Mouse (Mus musculus): ENCODE measurements around the gene Enc1. TPM values are rescaled to one million over a fixed set of nuclear protein-coding genes. Genes with fewer than 3 reads are reported as not detected.

The Enc1 gene
- total RNA-seq (2021) = 1 to 10 TPM; 1.1 to 4.8 TPM
- long read RNA-seq, experiment 1, partial matches to known transcripts = 0 of 1 reads
- long read RNA-seq, experiment 1, other reads (novel, unspliced or antisense) = 1 of 1 reads
- long read RNA-seq, experiment 2 = 0 reads

DNA sequence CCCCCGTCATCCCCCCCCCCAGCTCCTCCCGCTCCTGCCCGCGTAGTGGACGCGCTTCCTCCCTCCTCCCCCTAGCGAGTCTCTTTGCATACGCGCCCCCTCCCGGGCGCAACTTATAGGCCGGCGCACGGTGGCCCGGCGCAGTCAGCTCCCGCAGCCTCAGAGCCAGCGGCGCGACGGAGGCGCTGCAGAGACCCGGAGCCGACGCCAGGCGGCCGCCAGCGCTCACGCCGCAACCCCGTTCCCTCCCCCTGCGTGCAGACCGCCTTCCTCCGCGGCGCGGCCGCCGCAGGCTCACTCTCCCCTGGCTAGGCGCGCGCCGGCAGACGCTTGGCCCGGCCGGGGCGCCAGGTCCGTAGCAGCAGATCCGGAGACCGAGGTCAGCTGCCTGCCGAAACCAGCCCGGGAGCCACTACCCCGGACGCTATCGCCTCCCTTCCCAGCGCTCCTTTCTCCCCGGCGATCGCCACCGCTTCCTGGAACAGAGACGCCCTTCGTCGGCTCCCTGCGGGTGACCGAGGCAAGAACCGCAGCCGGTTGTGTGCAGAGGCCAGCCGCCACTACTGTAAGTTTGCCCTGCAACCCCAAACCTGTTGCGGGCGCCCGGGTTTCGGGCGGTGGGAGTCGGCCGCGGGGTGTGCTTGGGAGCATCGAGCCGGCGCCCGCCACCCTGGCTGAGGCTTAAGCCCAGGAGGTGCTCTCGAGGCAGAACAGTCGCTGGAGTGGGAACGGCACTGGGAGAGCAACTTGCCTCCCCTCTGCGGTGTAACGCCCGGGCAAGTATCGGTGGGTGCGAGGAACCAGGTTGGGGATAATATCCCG, at the start of gene Enc1:
Gene Enc1, plus strand, starts transcription at position 141 of the 822 bp plus-strand sequence.
- intact Hi-C loops (cut with DNase I) = loop anchor here (5.0 to 10.0 kb wide), 2 partner anchors 66 to 204 kb away; no protein-coding TSS in a partner anchor
- DNase-seq = peak; percentile 93
- peak within 1 kb of the TSS; percentile 95 for H3K27ac ChIP-seq
- peak within 1 kb of the TSS; percentile 94 for H3K4me3 ChIP-seq
- TF ChIP-seq CTCF (IDR thresholded peaks at IDR 0.05) = peak; percentile 77

DNA sequence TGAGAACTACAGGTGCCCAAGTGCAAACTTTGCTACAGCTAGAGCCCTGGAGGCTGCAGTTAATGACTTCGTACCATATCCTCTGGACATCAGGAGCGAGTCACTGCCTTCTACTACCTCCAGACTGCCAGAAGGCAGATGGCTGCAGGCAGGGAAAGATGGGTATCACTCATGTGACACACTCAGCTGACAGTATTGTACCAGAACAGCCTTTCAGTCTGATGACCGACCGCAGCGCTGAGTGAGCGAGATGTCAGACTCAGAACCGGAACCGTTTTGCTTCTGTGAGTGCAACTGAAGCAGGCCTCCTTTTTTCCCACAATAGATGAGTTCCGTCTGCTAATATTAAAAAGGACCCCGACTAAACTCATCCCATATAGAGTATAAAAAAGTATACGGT, 48.3 kb upstream of the Enc1 start:
- no peak for TF ChIP-seq CTCF (IDR thresholded peaks at IDR 0.05)
- intact Hi-C loops (cut with DNase I) = no loop called here
- H3K4me3 ChIP-seq = no peak overlapping the region
- H3K27ac ChIP-seq = no peak overlapping the region
- no peak for DNase-seq

DNA sequence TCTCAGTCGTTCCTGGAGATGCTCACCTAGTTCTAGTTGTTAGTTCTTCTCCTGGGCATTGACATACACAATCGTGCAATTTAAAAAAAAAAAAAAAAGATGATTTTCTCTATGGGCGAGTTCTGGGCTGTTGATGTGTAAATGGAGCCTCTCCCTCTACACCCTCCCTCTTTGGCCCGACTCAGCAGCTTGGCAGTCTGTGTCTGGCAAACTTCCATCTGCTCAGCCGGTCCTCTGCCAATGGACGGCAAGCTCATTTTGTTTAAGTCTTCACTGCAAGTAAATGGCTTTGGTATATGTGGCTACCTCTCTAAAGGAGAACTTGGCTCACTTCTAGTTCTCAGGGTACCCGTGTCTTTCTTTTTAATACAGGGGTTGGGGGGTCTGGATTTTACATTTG, 47.5 kb upstream of the Enc1 start:
- H3K27ac ChIP-seq = no peak overlapping the region
- H3K4me3 ChIP-seq = no peak overlapping the region
- peak; percentile 87 for DNase-seq
- TF ChIP-seq CTCF (IDR thresholded peaks at IDR 0.05) = no peak
- intact Hi-C loops (cut with DNase I) = no loop called here

DNA sequence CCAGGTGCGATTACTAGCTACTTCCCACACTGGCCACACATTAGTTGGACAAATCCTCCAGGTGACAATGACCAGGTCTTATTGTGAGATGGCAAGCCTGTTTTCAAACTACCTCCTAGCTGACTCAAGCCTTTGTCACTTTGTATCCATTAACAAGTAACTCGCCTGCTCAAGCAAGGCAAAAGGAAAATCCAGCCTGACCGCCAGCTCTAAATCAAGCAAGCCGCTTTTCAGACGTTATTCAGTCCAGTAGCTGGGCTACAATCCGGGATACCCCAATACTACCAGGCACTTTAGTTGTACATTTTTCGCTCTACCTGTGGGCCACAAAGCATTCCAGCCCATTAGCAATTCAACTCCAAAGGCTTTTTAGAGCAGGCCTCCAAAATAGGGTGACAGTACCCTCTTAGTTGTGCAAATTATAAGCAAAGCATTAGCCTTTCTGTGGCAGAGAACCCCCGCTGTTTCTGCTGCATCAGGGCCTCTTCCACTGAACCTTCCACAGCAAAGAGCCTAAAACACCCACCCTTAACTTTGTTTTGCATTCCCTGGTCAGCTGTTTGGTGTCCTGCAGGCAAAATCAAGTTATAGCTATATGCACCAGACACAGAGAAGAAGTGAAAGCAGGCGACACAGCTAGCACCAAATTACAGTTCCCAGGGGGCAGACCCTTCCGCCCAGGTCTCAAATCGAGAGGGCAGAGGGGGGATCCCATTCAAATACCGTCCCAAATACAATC, 44.5 kb upstream of the Enc1 start:
- intact Hi-C loops (cut with DNase I) = no loop called here
- H3K4me3 ChIP-seq = no peak overlapping the region
- DNase-seq = no peak
- H3K27ac ChIP-seq = no peak overlapping the region
- no peak for TF ChIP-seq CTCF (IDR thresholded peaks at IDR 0.05)

DNA sequence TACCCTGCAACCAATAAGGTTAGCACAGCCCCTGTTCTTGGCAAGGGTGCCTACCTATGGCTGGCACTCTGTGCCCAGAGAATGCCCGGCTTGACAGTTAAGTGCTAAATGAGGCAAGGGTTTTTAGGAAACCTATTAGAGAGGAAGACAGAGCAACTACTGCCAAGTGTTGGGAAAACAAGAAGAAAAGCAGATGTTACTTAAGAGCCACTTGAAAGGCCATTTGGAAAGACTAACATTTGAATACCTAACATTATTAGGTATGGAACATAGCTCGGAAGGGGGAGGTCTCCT, 44.0 kb upstream of the Enc1 start:
- Histone ChIP-seq H3K4me3 (no peak overlapping the region), H3K27ac (no peak overlapping the region)
- DNase-seq = no peak
- TF ChIP-seq CTCF (IDR thresholded peaks at IDR 0.05) = no peak
- intact Hi-C loops (cut with DNase I) = no loop called here

DNA sequence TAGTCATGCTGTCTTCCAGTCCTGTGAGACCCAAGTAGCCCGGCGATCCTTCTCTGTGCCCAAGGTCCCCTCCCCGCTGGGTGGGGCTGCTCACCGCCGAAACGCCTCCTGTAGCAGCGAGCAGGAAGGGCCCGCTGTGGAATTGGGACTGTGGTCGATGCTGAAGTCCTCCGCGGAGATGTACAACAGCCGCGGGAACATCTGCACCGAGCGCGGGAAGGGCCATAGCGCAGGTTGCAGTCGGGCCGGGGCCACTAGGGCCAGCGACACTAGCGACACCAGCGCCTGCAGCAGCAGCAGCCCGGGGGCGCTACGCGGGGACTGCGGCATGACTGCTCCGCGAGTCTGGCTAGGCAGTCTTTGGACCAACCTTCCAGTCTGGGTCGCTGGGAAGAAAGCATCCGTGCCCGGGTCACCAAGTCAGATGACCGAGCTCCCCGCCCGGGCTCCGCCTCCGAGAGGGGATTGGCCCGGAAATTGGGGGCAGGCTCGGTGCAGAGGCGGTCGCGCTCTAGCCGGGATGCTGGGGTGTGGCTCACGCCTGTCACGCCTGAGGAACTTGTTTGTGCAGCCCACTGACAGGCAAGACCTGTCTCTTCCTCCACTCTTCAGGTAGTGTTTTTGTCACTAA, 42.9 kb upstream of the Enc1 start, which contains the start of gene Hexb:
Gene Hexb, minus strand, starts transcription at position 426 of the 631 bp plus-strand sequence.
- peak; percentile 97 for DNase-seq
- TF ChIP-seq CTCF (IDR thresholded peaks at IDR 0.05) = peak; percentile 46
- intact Hi-C loops (cut with DNase I) = no loop called here
- peak within 1 kb of the TSS; percentile 71 for H3K4me3 ChIP-seq
- H3K27ac ChIP-seq = peak within 1 kb of the TSS; percentile 89

DNA sequence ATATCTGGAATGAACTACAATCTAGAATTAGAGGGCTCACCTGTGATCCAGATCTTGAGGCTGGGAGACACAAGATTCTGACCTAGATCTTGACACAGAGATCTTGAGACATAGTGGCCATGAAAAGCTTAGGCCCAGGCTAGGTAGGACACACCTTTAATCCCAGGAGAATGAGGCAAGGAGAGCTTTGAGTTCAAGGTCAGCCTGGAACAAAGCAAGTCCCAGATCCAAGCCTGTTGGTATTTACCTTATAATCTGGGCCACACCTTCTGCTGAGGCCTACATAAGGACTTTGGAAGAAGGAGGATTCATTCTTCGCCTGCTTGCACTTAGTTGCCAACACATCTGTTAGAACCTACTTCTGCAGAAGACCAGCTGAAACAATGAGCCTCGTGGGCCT, 41.8 kb upstream of the Enc1 start:
- Histone ChIP-seq H3K27ac (no peak overlapping the region; the same call in 1 of the 2 replicates), H3K4me3 (no peak overlapping the region)
- intact Hi-C loops (cut with DNase I) = no loop called here
- no peak for DNase-seq
- TF ChIP-seq CTCF (IDR thresholded peaks at IDR 0.05) = no peak

DNA sequence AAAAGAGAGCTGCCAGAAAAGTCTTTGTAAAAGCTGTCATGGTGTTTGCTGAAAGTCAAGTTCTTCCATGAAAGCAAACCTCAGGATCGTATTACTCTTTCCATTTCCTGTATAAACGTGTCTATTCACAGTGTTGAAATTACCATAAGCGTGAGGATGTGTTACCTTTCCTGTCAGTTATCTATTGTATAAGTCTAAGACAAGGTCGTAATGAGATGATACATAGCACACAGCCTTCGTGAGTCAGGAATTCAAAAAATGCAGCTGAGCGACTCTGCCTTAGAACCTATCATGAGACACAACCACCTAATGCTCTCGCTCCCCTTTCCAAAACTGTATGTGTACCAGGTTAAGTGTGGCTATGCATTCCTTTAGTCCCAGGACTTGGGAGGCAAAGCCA, 39.8 kb upstream of the Enc1 start:
- intact Hi-C loops (cut with DNase I) = no loop called here
- H3K27ac ChIP-seq = no peak overlapping the region
- TF ChIP-seq CTCF (IDR thresholded peaks at IDR 0.05) = no peak
- H3K4me3 ChIP-seq = no peak overlapping the region
- DNase-seq = no peak

DNA sequence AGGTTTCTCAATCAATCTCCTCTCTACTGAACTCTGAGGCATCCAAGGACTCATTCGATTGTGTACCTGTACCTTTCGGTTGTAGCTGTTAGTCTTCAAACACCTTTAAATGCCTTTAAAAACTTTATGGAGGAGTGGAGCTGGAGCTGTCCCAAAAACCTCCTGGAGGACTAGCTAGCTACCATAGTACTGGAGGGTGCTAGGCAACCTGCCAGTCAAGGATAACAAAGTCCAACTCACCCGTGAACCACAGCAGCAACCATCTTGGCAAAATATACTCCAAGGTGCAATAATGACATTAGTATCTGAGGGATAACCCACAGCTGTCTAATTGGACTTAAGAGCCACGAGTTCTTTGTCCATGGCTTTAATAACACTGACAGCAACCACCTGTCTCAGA, 39.0 kb upstream of the Enc1 start:
- no peak for DNase-seq
- no peak for TF ChIP-seq CTCF (IDR thresholded peaks at IDR 0.05)
- Histone ChIP-seq H3K27ac (no peak overlapping the region), H3K4me3 (no peak overlapping the region)
- intact Hi-C loops (cut with DNase I) = no loop called here

DNA sequence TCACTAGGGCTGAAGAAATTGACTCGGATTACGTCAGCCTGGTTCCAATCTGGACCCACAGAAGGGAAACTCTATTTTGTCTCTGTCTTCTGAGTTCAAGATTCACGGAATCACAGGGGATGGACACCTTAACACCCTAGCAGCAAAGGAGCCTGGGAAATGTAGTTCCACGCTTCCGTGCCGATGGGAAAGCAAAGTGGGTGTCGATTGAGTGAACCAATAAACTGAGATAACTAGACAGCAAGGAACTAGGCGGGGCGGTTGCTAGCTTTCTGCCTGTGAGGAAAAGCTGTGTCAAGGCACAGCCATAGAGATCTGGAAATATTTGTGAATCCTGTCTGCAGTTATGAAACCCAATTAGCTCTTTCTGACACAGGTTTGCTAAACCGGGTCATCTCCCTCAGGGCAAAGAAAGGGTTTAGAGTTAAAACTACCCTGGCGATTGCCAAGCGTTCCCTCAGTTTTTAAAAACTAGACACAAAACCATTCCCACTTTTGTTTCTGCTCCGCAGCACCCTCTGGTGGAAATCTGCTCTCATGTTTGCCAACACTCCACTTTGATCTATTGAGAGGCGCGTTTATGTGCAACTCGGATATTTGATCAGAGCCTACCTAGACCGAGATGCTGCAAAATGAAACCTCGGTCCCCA, 35.7 kb upstream of the Enc1 start:
- Histone ChIP-seq H3K4me3 (peak overlapping the region; percentile 81), H3K27ac (peak overlapping the region; percentile 87)
- peak; percentile 90 for TF ChIP-seq CTCF (IDR thresholded peaks at IDR 0.05)
- intact Hi-C loops (cut with DNase I) = no loop called here
- DNase-seq = peak; percentile 86

DNA sequence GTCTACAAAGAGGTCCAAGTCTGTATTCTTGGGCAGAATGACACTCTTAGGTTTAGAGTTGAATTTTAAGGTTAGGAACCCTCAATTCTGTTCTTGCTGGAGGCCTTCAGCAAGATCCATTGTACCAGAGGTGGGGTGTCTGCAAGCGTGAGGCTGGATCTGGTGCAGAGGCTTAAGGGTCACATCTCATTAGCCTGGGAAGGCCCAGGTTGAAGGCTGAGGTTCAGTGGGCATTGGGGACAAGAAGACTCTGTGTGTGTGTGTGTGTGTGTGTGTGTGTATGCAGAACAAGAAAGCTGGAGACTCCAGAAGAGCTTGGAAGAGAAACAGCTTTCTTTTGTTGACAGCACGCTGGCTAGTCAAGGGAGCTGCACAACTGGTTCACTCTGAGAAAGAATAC, 34.9 kb upstream of the Enc1 start:
- no peak overlapping the region for H3K4me3 ChIP-seq
- TF ChIP-seq CTCF (IDR thresholded peaks at IDR 0.05) = no peak
- intact Hi-C loops (cut with DNase I) = no loop called here
- no peak overlapping the region for H3K27ac ChIP-seq
- no peak for DNase-seq

DNA sequence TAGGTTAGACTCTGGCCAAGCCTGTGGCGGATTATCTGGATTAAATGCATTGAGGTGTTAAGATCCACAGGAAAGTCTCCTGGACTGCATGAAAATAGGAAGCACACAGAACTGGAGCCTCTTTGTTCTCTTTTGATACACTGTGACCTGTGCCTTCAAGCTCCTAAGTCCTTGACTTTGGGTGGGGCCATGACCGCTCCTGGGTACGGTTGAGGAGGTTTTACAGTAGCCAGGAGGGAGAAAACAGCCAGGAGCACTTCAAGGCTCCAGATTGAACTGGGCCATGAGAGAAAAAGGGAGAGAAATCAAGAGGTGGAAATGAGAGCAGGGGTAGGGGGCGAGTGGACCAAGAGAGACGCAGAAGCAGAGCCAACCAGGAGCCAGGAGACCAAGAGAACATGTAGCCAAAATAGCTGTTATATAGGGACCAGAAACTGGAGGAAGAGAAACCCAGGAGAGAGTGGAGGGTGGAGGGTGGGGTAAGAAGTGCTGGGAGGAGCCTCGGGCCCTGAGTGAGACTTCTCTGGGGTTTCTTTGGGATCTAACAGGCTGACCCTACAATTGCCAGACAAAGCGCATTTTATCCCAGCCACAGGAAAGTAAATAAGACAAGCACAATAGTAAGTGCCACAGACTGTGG, 33.3 kb upstream of the Enc1 start:
- H3K4me3 ChIP-seq = no peak overlapping the region
- no peak overlapping the region for H3K27ac ChIP-seq
- intact Hi-C loops (cut with DNase I) = no loop called here
- no peak for DNase-seq
- no peak for TF ChIP-seq CTCF (IDR thresholded peaks at IDR 0.05)
